Mouse (Mus musculus) hindbrain, embryonic 14.5 days (tissue): ENCODE measurements at regions not wholly inside any gene's neighbourhood (a gene's known extent, or its start where the extent isn't known, plus 50 kb on each side); places are given as distances from the start of the nearest gene placed in this dataset.

Experiments
- ATAC-seq: fragments of 200-750 bp; cut with Nextera tagmentation; 2 replicates; pipeline ENCODE4 v1.8.0; 2017; ENCODE audit warnings: moderate number of reproducible peaks, mild to moderate bottlenecking, moderate TSS enrichment, moderate library complexity; ENCODE audit not compliant: low FRiP score
- DNase-seq: peaks from one replicate; pipeline ENCODE4 v3.0.0-alpha.2; 2015; ENCODE audit warnings: low spot score
- H3K27ac ChIP-seq: fragments of 300-500 bp; sonication (generic); 2 replicates; pipeline ENCODE4 v1.5.1; 2014; ENCODE audit warnings: mild to moderate bottlenecking, moderate library complexity
- H3K27me3 ChIP-seq: fragments of 300-500 bp; sonication (generic); 2 replicates; pipeline ENCODE4 v1.6.1; 2014; ENCODE audit warnings: mild to moderate bottlenecking, low read length, mixed read lengths; ENCODE audit not compliant: control insufficient read depth, insufficient read depth
- H3K36me3 ChIP-seq: fragments of 300-500 bp; sonication (generic); replicated peaks from 2 replicates; pipeline ENCODE4 v1.6.1; 2014; ENCODE audit not compliant: control insufficient read depth, insufficient read depth
- H3K4me1 ChIP-seq: fragments of 300-500 bp; sonication (generic); replicated peaks from 2 replicates; pipeline ENCODE4 v1.6.1; 2014; ENCODE audit warnings: antibody characterized with exemption, low read length, mixed read lengths; ENCODE audit not compliant: control insufficient read depth, insufficient read depth
- H3K4me2 ChIP-seq: fragments of 300-500 bp; sonication (generic); replicated peaks from 2 replicates; pipeline ENCODE4 v1.6.1; 2014; ENCODE audit warnings: mild to moderate bottlenecking, moderate library complexity
- H3K4me3 ChIP-seq: fragments of 300-500 bp; sonication (generic); replicated peaks from 2 replicates; pipeline ENCODE4 v1.5.1; 2014; ENCODE audit warnings: mild to moderate bottlenecking, low read length
- H3K9ac ChIP-seq: fragments of 300-500 bp; sonication (generic); 2 replicates; pipeline ENCODE4 v1.6.1; 2014
- H3K9me3 ChIP-seq: fragments of 300-500 bp; sonication (generic); 2 replicates; pipeline ENCODE4 v1.6.1; 2016; ENCODE audit warnings: low read length; ENCODE audit not compliant: control insufficient read depth
- WGBS: fragments of 180-500 bp; shearing (Covaris S2); extraction: QIAGEN DNeasy Blood & Tissue Kit; methylation state at CpG from one replicate; pipeline ENCODE4 v1.1.7; 2014; 5-methylcytosine and 5-hydroxymethylcytosine counted together

DNA sequence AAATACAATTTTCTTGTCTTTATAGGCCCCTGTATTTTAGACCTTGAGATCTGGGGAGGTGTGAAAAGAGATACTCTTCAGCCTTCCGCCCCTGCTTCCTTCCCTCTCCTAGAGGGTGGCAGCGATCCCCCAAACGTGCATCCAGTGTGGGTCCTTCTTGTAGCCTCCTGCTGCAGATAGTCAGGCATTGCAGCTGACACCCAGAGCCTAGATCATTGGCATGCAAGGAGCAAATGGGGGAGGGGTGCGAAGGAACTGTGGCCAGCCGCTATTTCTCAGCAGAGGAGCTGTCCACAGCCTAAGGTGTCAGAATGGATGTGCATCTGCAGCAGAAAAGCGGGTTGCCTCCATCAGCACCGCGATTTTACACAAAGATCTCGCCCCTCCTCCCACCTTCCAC is 629.0 kb upstream of the Cypt12 start:
- DNase-seq (peak; percentile 74), ATAC-seq (peak; percentile 86)
- H3K4me3 ChIP-seq: no peak overlapping the region
- peaks cover 13% of the 10 kb centered on the region; the same call in 1 of the 2 replicates for H3K27me3 ChIP-seq
- 5% methylated on average over 9 of the region's 9 CpGs for WGBS
- H3K9me3 ChIP-seq: no peaks in the 10 kb centered on the region
- H3K27ac ChIP-seq: peak overlapping the region; percentile 93
- H3K4me1 ChIP-seq: peaks cover 25% of the 10 kb centered on the region; the same call in 1 of the 2 replicates
- peak overlapping the region; percentile 14 for H3K9ac ChIP-seq
- peak overlapping the region; percentile 38 for H3K4me2 ChIP-seq
- no peaks in the 10 kb centered on the region for H3K36me3 ChIP-seq

DNA sequence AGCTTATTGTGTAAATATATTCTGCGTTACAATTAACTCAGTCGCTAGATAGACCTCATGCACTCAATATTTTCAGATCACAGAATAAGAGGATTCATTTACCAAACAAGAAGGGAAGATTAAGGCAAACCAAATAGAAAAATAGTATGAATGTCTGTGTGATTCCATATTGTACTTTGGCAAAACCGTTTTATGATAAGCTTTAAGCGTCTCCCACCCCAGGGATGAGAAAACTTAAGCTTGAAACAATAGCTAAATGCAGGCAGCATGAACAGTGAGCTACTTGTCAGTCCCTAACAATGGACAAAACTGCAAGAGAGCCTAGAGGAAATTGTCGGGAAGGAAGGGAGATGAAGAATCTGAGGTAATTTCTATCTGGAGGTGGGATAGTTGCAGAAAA is 628.3 kb upstream of the Cypt12 start:
- H3K4me2 ChIP-seq: peak overlapping the region; percentile 34; the same call in 1 of the 2 replicates
- H3K36me3 ChIP-seq: no peaks in the 10 kb centered on the region
- H3K27ac ChIP-seq: peak overlapping the region; percentile 82
- peak overlapping the region; percentile 32; the same call in 1 of the 2 replicates for H3K9ac ChIP-seq
- H3K4me1 ChIP-seq: peaks cover 32% of the 10 kb centered on the region
- 43% methylated on average over 5 of the region's 5 CpGs for WGBS
- H3K4me3 ChIP-seq: no peak overlapping the region
- no peaks in the 10 kb centered on the region for H3K9me3 ChIP-seq
- ATAC-seq (no peak), DNase-seq (no peak)
- H3K27me3 ChIP-seq: 0 out of 2 replicates have a peak, but pooled peaks cover 7% of the 10 kb centered on the region

DNA sequence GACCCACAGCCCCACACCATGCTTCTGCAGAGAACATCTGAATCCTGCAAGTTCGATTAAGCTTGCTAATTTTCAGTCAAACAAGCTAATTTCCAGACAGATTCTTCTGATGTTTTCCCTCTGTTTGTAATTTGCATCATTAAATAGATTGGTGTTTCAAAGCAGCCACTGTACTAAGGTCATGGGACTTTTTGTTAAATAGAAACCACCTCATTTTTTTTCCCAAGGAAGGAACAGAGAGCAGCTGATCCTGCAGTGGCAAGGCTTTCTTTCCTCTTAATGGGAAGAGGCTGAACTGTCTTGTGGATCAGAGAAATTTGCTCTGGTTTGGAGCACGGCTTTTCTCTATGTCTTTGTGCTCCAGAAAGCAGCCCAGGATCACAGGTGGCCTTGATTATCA is 625.9 kb upstream of the Cypt12 start:
- WGBS: 28% methylated on average over 2 of the region's 2 CpGs
- Histone ChIP-seq H3K27me3 (no peaks in the 10 kb centered on the region), H3K9ac (peak overlapping the region; percentile 45), H3K4me2 (peak overlapping the region; percentile 23), H3K36me3 (no peaks in the 10 kb centered on the region), H3K4me3 (no peak overlapping the region), H3K4me1 (peaks cover 48% of the 10 kb centered on the region), H3K9me3 (no peaks in the 10 kb centered on the region), H3K27ac (peak overlapping the region; percentile 95)
- no peak for ATAC-seq
- peak; percentile 47 for DNase-seq

DNA sequence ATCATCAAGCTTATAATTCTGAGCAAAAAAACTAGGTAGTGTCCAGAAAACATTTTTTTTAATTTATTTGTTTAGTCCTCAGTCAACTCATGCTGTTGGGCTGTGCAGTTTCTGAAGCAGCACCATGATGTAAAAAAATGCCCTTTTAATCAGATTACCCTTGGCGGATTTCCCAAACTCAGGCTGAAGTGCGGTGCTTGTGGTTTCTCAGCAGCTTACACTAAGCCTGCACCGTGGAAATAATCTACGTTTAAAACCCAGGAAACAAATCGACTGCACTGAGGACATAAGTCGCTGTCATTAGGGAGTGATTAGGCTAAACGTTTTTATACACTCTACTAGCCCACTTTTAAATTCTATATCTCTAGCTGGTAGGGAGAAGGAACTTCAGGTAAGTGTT is 623.4 kb upstream of the Cypt12 start:
- no peak overlapping the region for H3K4me3 ChIP-seq
- H3K9ac ChIP-seq: peak overlapping the region; percentile 50
- no peaks in the 10 kb centered on the region for H3K27me3 ChIP-seq
- H3K27ac ChIP-seq: peak overlapping the region; percentile 95
- no peak for ATAC-seq
- H3K4me1 ChIP-seq: peaks cover 59% of the 10 kb centered on the region
- H3K9me3 ChIP-seq: no peaks in the 10 kb centered on the region
- H3K4me2 ChIP-seq: peak overlapping the region; percentile 45
- DNase-seq: peak; percentile 62
- no peaks in the 10 kb centered on the region for H3K36me3 ChIP-seq
- WGBS: 42% methylated on average over 7 of the region's 7 CpGs

DNA sequence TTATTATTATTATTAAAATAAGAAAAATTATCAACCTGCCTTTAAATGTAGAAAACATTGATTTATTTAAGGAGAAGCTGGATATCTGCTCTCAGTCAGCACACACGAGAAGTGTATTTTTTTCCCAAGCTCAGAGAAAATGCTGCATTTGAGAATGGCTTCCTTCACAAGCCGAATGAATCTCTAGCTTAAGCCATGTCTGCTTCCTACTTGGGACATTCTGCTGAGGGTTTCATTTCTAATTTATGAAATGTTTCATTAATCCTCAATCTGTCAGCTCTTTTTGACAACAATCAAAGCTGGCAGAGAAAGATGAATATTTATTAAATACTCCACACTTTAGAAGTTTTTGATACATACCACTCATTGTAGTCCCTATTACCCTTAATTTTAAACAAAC is 622.4 kb upstream of the Cypt12 start:
- Histone ChIP-seq H3K9me3 (no peaks in the 10 kb centered on the region), H3K4me3 (peak overlapping the region; percentile 8; the same call in 1 of the 2 replicates), H3K27ac (peak overlapping the region; percentile 95), H3K27me3 (no peaks in the 10 kb centered on the region), H3K9ac (peak overlapping the region; percentile 50), H3K4me1 (peaks cover 62% of the 10 kb centered on the region), H3K4me2 (peak overlapping the region; percentile 45), H3K36me3 (no peaks in the 10 kb centered on the region)
- WGBS: 37% methylated on average over 2 of the region's 2 CpGs
- ATAC-seq (no peak), DNase-seq (peak; percentile 52)

DNA sequence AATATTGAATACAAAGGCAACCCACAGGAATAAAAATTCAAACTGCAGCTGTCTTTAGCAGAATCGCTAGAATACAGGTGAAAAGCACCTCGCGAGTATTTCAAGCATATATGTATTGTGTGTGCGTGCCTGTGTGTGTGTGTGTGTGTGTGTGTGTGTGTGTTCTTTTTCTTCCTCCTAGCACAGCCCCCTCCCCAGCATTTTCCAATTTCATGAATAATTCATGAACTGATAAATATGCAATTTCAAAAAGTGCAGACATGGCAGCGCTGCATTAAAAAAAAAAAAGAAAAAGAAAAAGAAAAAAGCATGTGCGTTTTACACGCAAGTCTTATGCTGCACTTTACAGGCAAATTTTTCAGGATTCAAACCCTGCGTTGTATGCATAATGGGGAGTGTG is 621.9 kb upstream of the Cypt12 start:
- Histone ChIP-seq H3K9ac (peak overlapping the region; percentile 50), H3K9me3 (no peaks in the 10 kb centered on the region), H3K27ac (peak overlapping the region; percentile 95), H3K36me3 (no peaks in the 10 kb centered on the region), H3K27me3 (no peaks in the 10 kb centered on the region), H3K4me3 (0 out of 2 replicates have a peak overlapping the region, but pooled peaks have one; percentile 0), H3K4me1 (peaks cover 63% of the 10 kb centered on the region), H3K4me2 (peak overlapping the region; percentile 45)
- WGBS: 35% methylated on average over 8 of the region's 8 CpGs
- DNase-seq (peak; percentile 73), ATAC-seq (peak; percentile 63)

DNA sequence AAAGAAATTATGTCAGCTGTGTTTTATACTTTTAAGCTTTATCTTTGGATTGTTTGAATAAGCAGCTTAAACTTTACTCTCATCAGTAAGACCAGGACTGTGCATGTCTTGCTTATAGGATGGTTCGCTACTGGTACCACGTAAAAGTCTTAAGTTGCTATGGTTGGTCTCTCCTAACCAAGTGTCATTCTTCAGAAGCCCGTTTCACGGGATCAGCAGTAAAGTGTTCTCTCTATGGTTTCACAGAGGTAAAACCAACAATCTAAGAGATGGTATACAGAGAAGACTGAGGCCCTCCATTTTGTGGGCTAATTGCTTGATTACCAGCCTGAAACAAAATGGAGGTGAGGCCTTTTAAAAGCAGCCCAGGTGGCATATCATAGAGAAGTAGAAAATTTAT is 621.4 kb upstream of the Cypt12 start:
- H3K4me1 ChIP-seq: peaks cover 58% of the 10 kb centered on the region
- 66% methylated on average over 4 of the region's 4 CpGs for WGBS
- H3K9ac ChIP-seq: peak overlapping the region; percentile 50
- ATAC-seq: peak; percentile 32; the same call in 1 of the 2 replicates
- no peaks in the 10 kb centered on the region for H3K27me3 ChIP-seq
- peak overlapping the region; percentile 45 for H3K4me2 ChIP-seq
- no peak for DNase-seq
- H3K9me3 ChIP-seq: no peaks in the 10 kb centered on the region
- H3K4me3 ChIP-seq: 0 out of 2 replicates have a peak overlapping the region, but pooled peaks have one; percentile 0
- H3K36me3 ChIP-seq: no peaks in the 10 kb centered on the region
- peak overlapping the region; percentile 95 for H3K27ac ChIP-seq

DNA sequence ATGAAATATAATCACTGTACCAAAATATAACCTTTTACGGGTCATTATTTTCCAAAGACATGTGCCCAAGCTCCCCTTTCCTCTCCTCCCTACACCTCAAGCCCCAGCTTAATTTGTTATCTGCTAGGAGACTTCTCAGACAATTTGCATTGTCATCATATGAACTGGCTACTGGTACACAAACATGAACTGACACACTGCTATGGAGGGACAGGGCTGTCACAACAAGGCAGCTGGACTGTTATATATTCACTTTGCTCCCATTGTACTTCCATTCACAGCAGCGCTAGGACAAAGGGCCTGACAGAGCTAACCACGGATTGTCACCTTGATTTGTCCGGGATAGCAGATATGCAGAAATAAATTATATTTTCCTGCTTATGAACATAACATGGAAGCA is 620.5 kb upstream of the Cypt12 start:
- Histone ChIP-seq H3K9me3 (no peaks in the 10 kb centered on the region), H3K4me2 (peak overlapping the region; percentile 33), H3K27me3 (no peaks in the 10 kb centered on the region), H3K4me3 (no peak overlapping the region), H3K4me1 (peaks cover 53% of the 10 kb centered on the region), H3K36me3 (no peaks in the 10 kb centered on the region), H3K27ac (peak overlapping the region; percentile 95), H3K9ac (peak overlapping the region; percentile 51)
- ATAC-seq (peak; percentile 41), DNase-seq (peak; percentile 61)
- 43% methylated on average over 4 of the region's 4 CpGs for WGBS

DNA sequence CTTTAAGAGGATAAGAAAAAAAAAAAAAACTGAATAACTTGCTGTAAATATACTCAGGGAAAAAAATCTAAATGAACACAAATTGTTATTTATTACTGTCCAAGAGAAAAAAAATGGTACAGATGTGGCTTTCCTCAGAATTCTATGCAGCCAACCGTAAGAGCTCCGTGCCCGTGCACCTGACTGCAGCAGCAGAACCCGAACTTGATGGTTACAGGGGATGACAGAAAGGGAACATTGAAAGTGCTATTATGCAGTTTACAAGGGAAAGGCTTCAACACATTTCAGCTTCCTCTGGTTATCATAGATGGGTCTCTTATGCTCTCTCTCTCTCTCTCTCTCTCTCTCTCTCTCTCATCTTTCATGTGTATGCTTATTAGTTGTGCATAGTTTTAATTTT is 618.8 kb upstream of the Cypt12 start:
- Histone ChIP-seq H3K9ac (peak overlapping the region; percentile 47), H3K4me3 (no peak overlapping the region), H3K27me3 (no peaks in the 10 kb centered on the region), H3K4me2 (peak overlapping the region; percentile 29), H3K36me3 (no peaks in the 10 kb centered on the region), H3K27ac (peak overlapping the region; percentile 95), H3K9me3 (no peaks in the 10 kb centered on the region), H3K4me1 (peaks cover 42% of the 10 kb centered on the region)
- WGBS: 45% methylated on average over 4 of the region's 4 CpGs
- DNase-seq (peak; percentile 65), ATAC-seq (no peak)
